20 mouse cellular contexts compared by ENCODE assay signal in the genomic region with DNA sequence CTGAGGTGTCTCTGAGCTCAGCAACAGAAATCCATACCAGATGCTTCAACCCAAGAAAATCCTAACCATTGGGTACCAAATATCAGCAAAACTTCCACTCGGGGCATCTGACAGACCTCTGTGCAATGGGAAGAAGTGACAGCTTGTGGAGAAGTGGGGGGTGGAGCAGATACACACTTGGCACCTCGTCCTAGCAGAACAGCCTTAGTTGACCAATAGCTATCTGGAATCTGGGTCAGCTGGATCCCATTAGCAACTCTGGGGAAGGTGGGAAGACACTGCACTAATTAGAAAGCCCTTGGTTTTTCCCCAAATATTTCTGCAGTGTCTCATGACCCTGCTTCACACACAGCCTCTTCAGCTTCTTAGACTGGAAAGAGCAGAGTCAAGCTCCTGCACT.
DNase-seq lines count a peak whose midpoint lies in the region; ATAC-seq and TF ChIP-seq lines count a peak whose summit lies in the region.
"Had no signal": no experiment of that assay in that cellular context is flagged by ENCODE, and none has a peak within 500 bp of the region (broad histone marks: within the 10 kb centered on the region; RNA-seq: fewer than 3 reads in every experiment).

No protein-coding gene starts in this region.

- no peaks in the 10 kb centered on the region for H3K27me3 ChIP-seq in forebrain, postnatal 0 days (ENCODE audit: insufficient read depth, low read length)
- H3K27me3 ChIP-seq: embryonic facial prominence, embryonic 15.5 days; forebrain, embryonic 15.5 days had no signal

- H3K4me3 ChIP-seq in forebrain, postnatal 0 days (ENCODE audit: low read depth, low read length): no peak overlapping the region
- H3K4me3 ChIP-seq: embryonic facial prominence, embryonic 15.5 days; forebrain, embryonic 15.5 days; heart, embryonic 10.5 days had no signal

- H3K9ac ChIP-seq in forebrain, postnatal 0 days: no peak overlapping the region
- H3K9ac ChIP-seq: embryonic facial prominence, embryonic 15.5 days; forebrain, embryonic 15.5 days; liver, embryonic 14.5 days had no signal

- peak; percentile 78 for ATAC-seq in cerebellum, adult (ENCODE audit: insufficient number of reproducible peaks, low FRiP score, low TSS enrichment)
- no peak for ATAC-seq in forebrain, postnatal 0 days
- ATAC-seq: forebrain, embryonic 15.5 days; intestine, embryonic 16.5 days; lung, postnatal 0 days had no signal

- no peak for DNase-seq in cerebellum, postnatal 4 days (ENCODE audit: low spot score in 2 of 2)
- DNase-seq in retina, postnatal 1 day: peak; percentile 35
- no peak for DNase-seq in retina, embryonic 14.5 days (ENCODE audit: low spot score)
- peak; percentile 45 to 47 for DNase-seq in cerebellum, postnatal 36 days
- no peak for DNase-seq in heart, adult 11 months
- no peak for DNase-seq in MN1 (ENCODE audit: low spot score)
- DNase-seq in forebrain, postnatal 0 days: no peak
- DNase-seq: adrenal gland, adult 2 months; gastrocnemius, postnatal 25 days; heart, postnatal 14 days; kidney, postnatal 14 days; left cerebral cortex, postnatal 4 days; thymus, postnatal 25 days had no signal

- H3K9me3 ChIP-seq in forebrain, postnatal 0 days (ENCODE audit: low read length): no peaks in the 10 kb centered on the region
- H3K9me3 ChIP-seq: embryonic facial prominence, embryonic 15.5 days; forebrain, embryonic 15.5 days; heart, embryonic 10.5 days had no signal

- no peak for TF ChIP-seq CTCF in forebrain, postnatal 0 days (IDR thresholded peaks at IDR 0.05; ENCODE audit: low read depth)

- H3K4me1 ChIP-seq in forebrain, postnatal 0 days (ENCODE audit: insufficient read depth): no peaks in the 10 kb centered on the region

- H3K27ac ChIP-seq in forebrain, postnatal 0 days (ENCODE audit: low read depth, low read length): no peak overlapping the region
- H3K27ac ChIP-seq: embryonic facial prominence, embryonic 15.5 days; forebrain, embryonic 15.5 days; heart, embryonic 10.5 days; liver, embryonic 14.5 days had no signal

- no peak overlapping the region for H3K4me2 ChIP-seq in forebrain, postnatal 0 days (ENCODE audit: low read depth)
- H3K4me2 ChIP-seq: embryonic facial prominence, embryonic 15.5 days; forebrain, embryonic 15.5 days had no signal

- 0 out of 2 replicates have a peak, but pooled peaks cover 11% of the 10 kb centered on the region for H3K36me3 ChIP-seq in forebrain, postnatal 0 days (ENCODE audit: insufficient read depth)

- WGBS in forebrain, postnatal 0 days: 53% methylated on average over 2 of the region's 2 CpGs

Comparison
In these comparisons a context has a peak if more than half of its experiments do, and no peak if none do; other contexts are left out.
1. DNase-seq: peak in retina, postnatal 1 day (single experiment) and cerebellum, postnatal 36 days (2 of 2); none in cerebellum, postnatal 4 days (0 of 2), retina, embryonic 14.5 days (single experiment), heart, adult 11 months (single experiment), MN1 (single experiment) and forebrain, postnatal 0 days (single experiment).